Mouse (Mus musculus): ENCODE measurements around the gene Sco1. TPM values are rescaled to one million over a fixed set of nuclear protein-coding genes. Genes with fewer than 3 reads are reported as not detected.

The Sco1 gene
- polyA plus RNA-seq, 1 experiment = 23.6 TPM

DNA sequence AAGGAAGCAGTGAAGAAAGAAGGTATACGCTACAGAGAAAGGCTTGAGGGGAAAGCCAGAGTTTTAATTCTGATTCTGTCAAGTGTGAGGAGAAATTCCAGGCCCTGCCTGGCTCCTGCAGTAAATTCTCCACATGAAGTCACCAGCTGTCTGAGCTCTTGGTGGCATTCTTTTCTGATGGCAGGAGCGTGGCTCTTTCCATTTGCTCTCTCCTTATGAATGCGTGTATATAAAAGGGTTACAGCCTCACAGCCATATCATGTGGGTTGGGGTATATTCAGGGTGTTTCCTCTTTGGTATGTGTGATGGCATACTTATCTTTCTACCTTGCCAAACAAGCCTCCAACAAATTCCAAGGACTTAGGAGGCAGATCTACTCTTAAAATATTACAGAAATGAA, 10.3 kb downstream of the Sco1 start:
- Histone ChIP-seq H3K4me3 (ENCODE audit: insufficient read depth, low read length) (no peak overlapping the region), H3K27ac (ENCODE audit: insufficient read depth, low read length) (no peak overlapping the region), H3K4me1 (ENCODE audit: control insufficient read depth, insufficient read depth, low read length) (no peaks in the 10 kb centered on the region)
- TF ChIP-seq CTCF (IDR thresholded peaks at IDR 0.05; ENCODE audit: borderline replicate concordance, insufficient read depth, low read length) (no peak), POLR2A (IDR thresholded peaks at IDR 0.05; ENCODE audit: low read depth, low read length) (no peak)

DNA sequence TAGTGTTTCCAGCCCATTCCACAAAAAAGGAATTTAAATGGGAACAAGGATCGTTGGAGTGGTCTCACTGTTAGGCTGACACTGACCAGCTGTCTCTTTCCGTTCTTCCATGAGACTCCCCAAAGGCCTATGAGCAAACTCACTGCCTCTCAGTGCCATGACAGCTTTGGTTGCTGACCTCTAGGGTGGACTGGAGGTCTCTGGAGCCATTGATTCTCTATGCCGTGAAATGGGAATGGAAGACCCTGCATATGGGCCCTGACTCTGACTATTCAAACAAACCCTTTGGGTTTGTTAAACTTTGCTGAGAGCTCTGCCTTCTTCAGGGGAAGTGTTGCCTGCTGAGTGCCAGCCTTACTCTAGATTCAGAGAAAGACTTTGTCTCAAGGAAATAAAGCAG, 15.3 kb downstream of the Sco1 start:
- Histone ChIP-seq H3K4me3 (ENCODE audit: insufficient read depth, low read length) (no peak overlapping the region), H3K27ac (ENCODE audit: insufficient read depth, low read length) (no peak overlapping the region), H3K4me1 (ENCODE audit: control insufficient read depth, insufficient read depth, low read length) (no peaks in the 10 kb centered on the region)
- TF ChIP-seq CTCF (IDR thresholded peaks at IDR 0.05; ENCODE audit: borderline replicate concordance, insufficient read depth, low read length) (no peak), POLR2A (IDR thresholded peaks at IDR 0.05; ENCODE audit: low read depth, low read length) (no peak)

DNA sequence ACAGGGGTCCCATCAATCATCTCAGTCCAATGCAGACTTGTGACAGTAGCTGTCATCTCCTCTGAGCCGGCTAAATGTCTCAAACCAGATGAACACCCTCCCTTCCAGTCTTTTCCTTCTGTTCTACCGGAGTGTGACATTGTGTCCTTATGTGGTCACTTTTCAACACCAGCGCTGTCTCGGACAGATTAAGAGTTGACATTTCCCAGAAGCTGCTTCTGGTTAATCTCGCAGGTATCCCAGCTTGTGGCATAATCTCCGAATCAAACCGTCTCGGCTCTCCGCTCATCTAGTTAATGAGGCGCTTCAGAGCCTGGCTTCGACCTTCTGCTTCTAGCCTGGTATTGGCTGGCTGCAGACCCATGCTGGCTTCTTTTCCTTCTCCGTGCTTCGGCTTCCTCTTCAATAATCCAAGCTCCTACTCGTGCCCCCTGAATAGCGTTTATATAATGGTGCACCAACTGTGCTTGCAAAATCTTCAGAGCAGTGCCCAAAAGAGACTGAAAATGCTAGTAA, 20.2 kb downstream of the Sco1 start:
- no peak overlapping the region for H3K4me3 ChIP-seq (ENCODE audit: insufficient read depth, low read length)
- H3K27ac ChIP-seq (ENCODE audit: insufficient read depth, low read length) = no peak overlapping the region
- TF ChIP-seq POLR2A (IDR thresholded peaks at IDR 0.05; ENCODE audit: low read depth, low read length) = no peak
- no peak for TF ChIP-seq CTCF (IDR thresholded peaks at IDR 0.05; ENCODE audit: borderline replicate concordance, insufficient read depth, low read length)
- peaks cover 3% of the 10 kb centered on the region; the same call in 1 of the 2 replicates for H3K4me1 ChIP-seq (ENCODE audit: control insufficient read depth, insufficient read depth, low read length)

DNA sequence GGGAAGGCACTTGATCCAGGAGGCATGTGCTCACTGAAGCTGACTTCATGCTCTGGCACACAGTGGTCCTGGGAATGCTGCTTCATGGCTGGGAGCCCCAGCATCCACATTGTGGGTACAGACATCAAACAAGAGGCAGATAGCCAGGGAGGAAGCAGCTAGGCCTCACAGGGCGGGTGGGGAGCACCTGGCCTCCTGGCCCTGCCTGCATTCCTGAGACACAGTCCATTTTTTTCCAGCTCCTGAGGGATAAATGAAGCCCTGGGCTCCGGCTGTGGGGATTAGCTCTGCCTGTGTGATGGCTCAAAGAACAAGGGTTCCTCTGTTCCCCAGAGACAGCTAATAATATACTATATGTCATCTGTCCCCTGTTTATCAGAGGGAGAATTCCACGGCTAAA, 22.6 kb downstream of the Sco1 start:
- Histone ChIP-seq H3K27ac (ENCODE audit: insufficient read depth, low read length) (no peak overlapping the region), H3K4me3 (ENCODE audit: insufficient read depth, low read length) (no peak overlapping the region), H3K4me1 (ENCODE audit: control insufficient read depth, insufficient read depth, low read length) (peaks cover 3% of the 10 kb centered on the region; the same call in 1 of the 2 replicates)
- TF ChIP-seq POLR2A (IDR thresholded peaks at IDR 0.05; ENCODE audit: low read depth, low read length) = no peak
- no peak for TF ChIP-seq CTCF (IDR thresholded peaks at IDR 0.05; ENCODE audit: borderline replicate concordance, insufficient read depth, low read length)

DNA sequence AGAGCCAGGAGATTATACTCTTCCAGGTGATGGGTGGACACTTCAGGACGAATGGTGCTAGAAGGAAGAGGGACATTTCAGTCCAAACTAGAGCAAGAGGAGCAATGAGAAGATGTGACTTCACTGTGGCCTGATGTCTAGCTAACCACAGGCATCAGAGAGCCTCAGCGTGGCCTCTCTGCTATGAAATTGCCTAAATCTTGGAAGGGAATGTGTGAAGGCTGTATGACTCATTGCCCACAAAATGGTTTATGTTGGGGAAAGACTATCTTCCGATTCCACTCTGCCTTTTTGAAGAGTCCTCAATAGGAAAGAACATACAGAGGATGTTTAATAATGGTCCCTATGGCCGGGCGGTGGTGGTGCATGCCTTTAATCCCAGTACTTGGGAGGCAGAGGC, 24.3 kb downstream of the Sco1 start:
- no peak for TF ChIP-seq CTCF (IDR thresholded peaks at IDR 0.05; ENCODE audit: borderline replicate concordance, insufficient read depth, low read length)
- TF ChIP-seq POLR2A (IDR thresholded peaks at IDR 0.05; ENCODE audit: low read depth, low read length) = no peak
- H3K4me3 ChIP-seq (ENCODE audit: insufficient read depth, low read length) = no peak overlapping the region
- H3K27ac ChIP-seq (ENCODE audit: insufficient read depth, low read length) = no peak overlapping the region
- peaks cover 3% of the 10 kb centered on the region; the same call in 1 of the 2 replicates for H3K4me1 ChIP-seq (ENCODE audit: control insufficient read depth, insufficient read depth, low read length)

DNA sequence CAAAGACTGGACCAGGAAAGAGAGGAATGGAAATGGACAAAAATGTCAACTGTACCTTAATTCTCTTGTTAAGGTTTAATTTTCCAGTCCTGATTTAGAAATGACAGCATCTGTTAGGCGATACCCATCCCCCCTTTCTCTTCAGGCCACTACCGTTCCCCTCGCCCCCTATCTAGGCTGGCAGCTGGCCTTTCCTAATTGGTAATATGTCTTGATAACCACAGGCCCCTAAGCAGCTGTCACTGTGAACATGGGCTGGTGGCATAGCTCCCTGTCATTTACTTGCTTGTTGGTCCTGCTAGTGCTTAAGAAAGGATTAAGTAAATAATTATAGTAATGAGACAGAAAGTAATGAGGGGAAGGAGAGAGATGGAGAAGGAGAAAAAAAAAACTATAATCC, 25.0 kb downstream of the Sco1 start:
- TF ChIP-seq POLR2A (IDR thresholded peaks at IDR 0.05; ENCODE audit: low read depth, low read length) (no peak), CTCF (IDR thresholded peaks at IDR 0.05; ENCODE audit: borderline replicate concordance, insufficient read depth, low read length) (no peak)
- Histone ChIP-seq H3K27ac (ENCODE audit: insufficient read depth, low read length) (no peak overlapping the region), H3K4me1 (ENCODE audit: control insufficient read depth, insufficient read depth, low read length) (peaks cover 3% of the 10 kb centered on the region; the same call in 1 of the 2 replicates), H3K4me3 (ENCODE audit: insufficient read depth, low read length) (no peak overlapping the region)

DNA sequence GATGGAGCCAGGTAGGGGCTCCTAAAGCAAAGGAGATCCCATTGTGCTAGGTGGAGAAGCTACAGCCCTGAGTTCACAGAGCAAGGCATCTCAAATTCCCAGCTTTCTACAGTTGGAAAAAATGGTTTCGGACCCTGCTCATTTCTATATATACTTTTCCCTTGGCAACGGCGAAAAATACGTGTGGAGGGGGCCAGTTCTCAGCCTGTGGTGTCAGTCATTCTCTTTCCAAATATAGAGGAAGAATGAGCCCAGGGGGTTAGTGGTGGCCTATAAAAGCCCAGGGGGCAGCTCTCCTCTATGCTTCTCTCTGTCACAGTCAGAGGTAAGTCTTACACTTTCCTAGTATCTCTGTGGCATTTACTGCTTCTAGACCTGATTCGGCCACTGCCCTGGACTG, 25.5 kb downstream of the Sco1 start, which contains the start of gene Myh3:
TSS of gene Myh3 (plus strand) at position 301 of the 400 bp plus-strand sequence.
- H3K4me1 ChIP-seq (ENCODE audit: control insufficient read depth, insufficient read depth, low read length) = peaks cover 3% of the 10 kb centered on the region; the same call in 1 of the 2 replicates
- no peak within 1 kb of the TSS for H3K27ac ChIP-seq (ENCODE audit: insufficient read depth, low read length)
- H3K4me3 ChIP-seq (ENCODE audit: insufficient read depth, low read length) = no peak within 1 kb of the TSS
- TF ChIP-seq CTCF (IDR thresholded peaks at IDR 0.05; ENCODE audit: borderline replicate concordance, insufficient read depth, low read length) = no peak
- TF ChIP-seq POLR2A (IDR thresholded peaks at IDR 0.05; ENCODE audit: low read depth, low read length) = no peak

- H3K4me1 ChIP-seq (ENCODE audit: control insufficient read depth, insufficient read depth, low read length) = peaks cover 3% of the 10 kb centered on the region; the same call in 1 of the 2 replicates
- no peak overlapping the region for H3K27ac ChIP-seq (ENCODE audit: insufficient read depth, low read length)
- H3K4me3 ChIP-seq (ENCODE audit: insufficient read depth, low read length) = no peak overlapping the region
- TF ChIP-seq CTCF (IDR thresholded peaks at IDR 0.05; ENCODE audit: borderline replicate concordance, insufficient read depth, low read length) (no peak), POLR2A (IDR thresholded peaks at IDR 0.05; ENCODE audit: low read depth, low read length) (no peak)
Measured at GRCm38 (mm10) chr11:67078888-67079287, 26.4 kb downstream of the Sco1 start.

- H3K4me3 ChIP-seq (ENCODE audit: insufficient read depth, low read length) = no peak overlapping the region
- TF ChIP-seq CTCF (IDR thresholded peaks at IDR 0.05; ENCODE audit: borderline replicate concordance, insufficient read depth, low read length) (no peak), POLR2A (IDR thresholded peaks at IDR 0.05; ENCODE audit: low read depth, low read length) (no peak)
- no peak overlapping the region for H3K27ac ChIP-seq (ENCODE audit: insufficient read depth, low read length)
- H3K4me1 ChIP-seq (ENCODE audit: control insufficient read depth, insufficient read depth, low read length) = peaks cover 3% of the 10 kb centered on the region; the same call in 1 of the 2 replicates
Measured at GRCm38 (mm10) chr11:67079740-67080139, 27.3 kb downstream of the Sco1 start.

- no peak overlapping the region for H3K4me3 ChIP-seq (ENCODE audit: insufficient read depth, low read length)
- TF ChIP-seq POLR2A (IDR thresholded peaks at IDR 0.05; ENCODE audit: low read depth, low read length) (no peak), CTCF (IDR thresholded peaks at IDR 0.05; ENCODE audit: borderline replicate concordance, insufficient read depth, low read length) (no peak)
- H3K4me1 ChIP-seq (ENCODE audit: control insufficient read depth, insufficient read depth, low read length) = peaks cover 3% of the 10 kb centered on the region; the same call in 1 of the 2 replicates
- H3K27ac ChIP-seq (ENCODE audit: insufficient read depth, low read length) = no peak overlapping the region
Measured at GRCm38 (mm10) chr11:67080168-67080567, 27.7 kb downstream of the Sco1 start.
